Mouse (Mus musculus): ENCODE measurements at regions not wholly inside any gene's neighbourhood (a gene's known extent, or its start where the extent isn't known, plus 50 kb on each side); places are given as distances from the start of the nearest gene placed in this dataset.

- Histone ChIP-seq H3K9me3 (replicated peaks) (no peaks in the 10 kb centered on the region), H3K4me1 (ENCODE audit: insufficient read depth, low read depth, low read length) (no peaks in the 10 kb centered on the region), H3K4me3 (ENCODE audit: low read depth, low read length) (no peak overlapping the region), H3K27me3 (ENCODE audit: insufficient read depth, low read length) (no peaks in the 10 kb centered on the region), H3K36me3 (replicated peaks) (no peaks in the 10 kb centered on the region)
- TF ChIP-seq GATA1 (IDR thresholded peaks at IDR 0.05; ENCODE audit: borderline replicate concordance, low read length) (no peak), CTCF (IDR thresholded peaks at IDR 0.05; ENCODE audit: low read depth, low read length) (no peak)
- ATAC-seq (ENCODE audit: extremely low read depth, insufficient number of reproducible peaks, low FRiP score, poor library complexity, severe bottlenecking), result no peak
- no peak for DNase-seq (ENCODE audit: low spot score)
Measured at GRCm38 (mm10) chr5:18114905-18115689, 152.7 kb downstream of the Gnat3 start.

- H3K9me3 ChIP-seq (replicated peaks), result no peaks in the 10 kb centered on the region
- no peak for DNase-seq (ENCODE audit: low spot score)
- peaks cover 6% of the 10 kb centered on the region for H3K4me1 ChIP-seq (ENCODE audit: insufficient read depth, low read depth, low read length)
- no peaks in the 10 kb centered on the region for H3K36me3 ChIP-seq (replicated peaks)
- TF ChIP-seq POLR2AphosphoS5 (IDR thresholded peaks at IDR 0.05; ENCODE audit: insufficient replicate concordance, low read depth, low read length) (no peak), GATA1 (IDR thresholded peaks at IDR 0.05; ENCODE audit: borderline replicate concordance, low read length) (no peak), CTCF (IDR thresholded peaks at IDR 0.05; ENCODE audit: low read depth, low read length) (no peak), TAL1 (conservative IDR thresholded peaks at IDR 0.05; ENCODE audit: low read depth, low read length) (no peak), GATA2 (IDR thresholded peaks at IDR 0.05; ENCODE audit: borderline replicate concordance, low read depth, low read length) (no peak)
- no peaks in the 10 kb centered on the region for H3K27me3 ChIP-seq (ENCODE audit: insufficient read depth, low read length)
- H3K4me3 ChIP-seq (ENCODE audit: low read depth, low read length), result no peak overlapping the region
- ATAC-seq (ENCODE audit: extremely low read depth, insufficient number of reproducible peaks, low FRiP score, poor library complexity, severe bottlenecking), result no peak
Measured at GRCm38 (mm10) chr5:18135794-18136678, 173.7 kb downstream of the Gnat3 start.

GRCm38 (mm10) chr5:18137450-18138061, 175.2 kb downstream of the Gnat3 start:
- TF ChIP-seq CTCF (IDR thresholded peaks at IDR 0.05; ENCODE audit: low read depth, low read length) (no peak), POLR2AphosphoS5 (IDR thresholded peaks at IDR 0.05; ENCODE audit: insufficient replicate concordance, low read depth, low read length) (no peak), GATA2 (IDR thresholded peaks at IDR 0.05; ENCODE audit: borderline replicate concordance, low read depth, low read length) (no peak), GATA1 (IDR thresholded peaks at IDR 0.05; ENCODE audit: borderline replicate concordance, low read length) (no peak), TAL1 (conservative IDR thresholded peaks at IDR 0.05; ENCODE audit: low read depth, low read length) (no peak)
- ATAC-seq (ENCODE audit: extremely low read depth, insufficient number of reproducible peaks, low FRiP score, poor library complexity, severe bottlenecking), result no peak
- H3K4me3 ChIP-seq (ENCODE audit: low read depth, low read length), result no peak overlapping the region
- H3K36me3 ChIP-seq (replicated peaks), result no peaks in the 10 kb centered on the region
- DNase-seq (ENCODE audit: low spot score), result no peak
- H3K4me1 ChIP-seq (ENCODE audit: insufficient read depth, low read depth, low read length), result peaks cover 6% of the 10 kb centered on the region
- no peaks in the 10 kb centered on the region for H3K9me3 ChIP-seq (replicated peaks)
- no peaks in the 10 kb centered on the region for H3K27me3 ChIP-seq (ENCODE audit: insufficient read depth, low read length)

GRCm38 (mm10) chr5:18152241-18152640, 189.9 kb downstream of the Gnat3 start:
- no peaks in the 10 kb centered on the region for H3K9me3 ChIP-seq (replicated peaks)
- no peaks in the 10 kb centered on the region for H3K4me1 ChIP-seq (ENCODE audit: insufficient read depth, low read depth, low read length)
- TF ChIP-seq POLR2AphosphoS5 (IDR thresholded peaks at IDR 0.05; ENCODE audit: insufficient replicate concordance, low read depth, low read length) (no peak), GATA1 (IDR thresholded peaks at IDR 0.05; ENCODE audit: borderline replicate concordance, low read length) (no peak)
- DNase-seq (ENCODE audit: low spot score) (no peak), ATAC-seq (ENCODE audit: extremely low read depth, insufficient number of reproducible peaks, low FRiP score, poor library complexity, severe bottlenecking) (no peak)
- no peaks in the 10 kb centered on the region for H3K36me3 ChIP-seq (replicated peaks)
- H3K4me3 ChIP-seq (ENCODE audit: low read depth, low read length), result no peak overlapping the region
- H3K27me3 ChIP-seq (ENCODE audit: insufficient read depth, low read length), result no peaks in the 10 kb centered on the region

- Histone ChIP-seq H3K4me1 (ENCODE audit: insufficient read depth, low read depth, low read length) (no peaks in the 10 kb centered on the region), H3K36me3 (replicated peaks) (no peaks in the 10 kb centered on the region), H3K4me3 (ENCODE audit: low read depth, low read length) (no peak overlapping the region), H3K27me3 (ENCODE audit: insufficient read depth, low read length) (no peaks in the 10 kb centered on the region), H3K9me3 (replicated peaks) (no peaks in the 10 kb centered on the region)
- TF ChIP-seq GATA1 (IDR thresholded peaks at IDR 0.05; ENCODE audit: borderline replicate concordance, low read length) (no peak), POLR2AphosphoS5 (IDR thresholded peaks at IDR 0.05; ENCODE audit: insufficient replicate concordance, low read depth, low read length) (no peak), GATA2 (IDR thresholded peaks at IDR 0.05; ENCODE audit: borderline replicate concordance, low read depth, low read length) (no peak), CTCF (IDR thresholded peaks at IDR 0.05; ENCODE audit: low read depth, low read length) (no peak), TAL1 (conservative IDR thresholded peaks at IDR 0.05; ENCODE audit: low read depth, low read length) (no peak)
- ATAC-seq (ENCODE audit: extremely low read depth, insufficient number of reproducible peaks, low FRiP score, poor library complexity, severe bottlenecking), result no peak
- no peak for DNase-seq (ENCODE audit: low spot score)
Measured at GRCm38 (mm10) chr5:18153703-18154102, 191.4 kb downstream of the Gnat3 start.

GRCm38 (mm10) chr5:18163515-18163914, 196.6 kb downstream of the Gnai1 start:
- H3K27me3 ChIP-seq (ENCODE audit: insufficient read depth, low read length), result no peaks in the 10 kb centered on the region
- no peaks in the 10 kb centered on the region for H3K9me3 ChIP-seq (replicated peaks)
- no peaks in the 10 kb centered on the region for H3K4me1 ChIP-seq (ENCODE audit: insufficient read depth, low read depth, low read length)
- no peak overlapping the region for H3K4me3 ChIP-seq (ENCODE audit: low read depth, low read length)
- no peak for ATAC-seq (ENCODE audit: extremely low read depth, insufficient number of reproducible peaks, low FRiP score, poor library complexity, severe bottlenecking)
- TF ChIP-seq TAL1 (conservative IDR thresholded peaks at IDR 0.05; ENCODE audit: low read depth, low read length), result no peak
- no peak for TF ChIP-seq GATA2 (IDR thresholded peaks at IDR 0.05; ENCODE audit: borderline replicate concordance, low read depth, low read length)
- no peak for TF ChIP-seq CTCF (IDR thresholded peaks at IDR 0.05; ENCODE audit: low read depth, low read length)
- TF ChIP-seq POLR2AphosphoS5 (IDR thresholded peaks at IDR 0.05; ENCODE audit: insufficient replicate concordance, low read depth, low read length), result no peak
- no peak for TF ChIP-seq GATA1 (IDR thresholded peaks at IDR 0.05; ENCODE audit: borderline replicate concordance, low read length)
- DNase-seq (ENCODE audit: low spot score), result no peak
- H3K36me3 ChIP-seq (replicated peaks), result no peaks in the 10 kb centered on the region
